Mouse (Mus musculus): ENCODE measurements at regions not wholly inside any gene's neighbourhood (a gene's known extent, or its start where the extent isn't known, plus 50 kb on each side); places are given as distances from the start of the nearest gene placed in this dataset.
"Not testable (repeated sequence)": the region's sequence is repeated elsewhere in the genome, so short reads cannot be mapped to it uniquely, and the experiment has no call there.

DNA sequence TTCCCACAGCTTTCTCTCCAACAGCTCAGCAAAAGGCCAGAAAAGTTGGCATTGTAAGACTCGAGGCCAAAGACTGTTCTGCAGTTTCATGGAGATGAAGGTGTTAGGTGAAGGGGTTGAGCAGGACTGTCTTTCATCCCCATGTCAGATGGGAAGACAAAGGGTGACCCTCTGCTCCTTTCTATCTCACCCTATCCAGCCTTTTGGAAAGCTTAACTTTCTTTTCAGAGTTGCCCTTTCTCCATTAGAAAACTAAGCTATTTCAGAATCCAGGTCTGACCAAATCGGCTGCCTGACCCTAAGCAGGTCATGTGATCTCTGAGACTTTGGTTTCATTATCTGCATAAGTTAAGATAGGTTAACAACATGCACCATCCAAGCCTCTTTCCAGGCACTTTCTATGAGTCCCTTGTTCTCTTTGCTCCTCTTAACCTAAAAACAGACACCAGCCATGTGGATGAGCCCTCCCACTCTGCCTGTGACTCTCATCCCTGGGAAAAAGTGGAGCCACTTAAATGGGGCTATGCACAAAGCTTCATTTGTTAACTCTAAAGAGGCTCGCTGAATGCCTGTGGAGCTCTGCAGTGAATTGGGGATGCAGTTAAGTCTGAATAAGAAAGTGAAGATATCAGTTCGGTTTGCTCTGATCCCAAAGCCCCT lies 450.9 kb downstream of the Tns1 start:
- no peak for DNase-seq
- intact Hi-C loops (cut with DNase I), result no loop called here

DNA sequence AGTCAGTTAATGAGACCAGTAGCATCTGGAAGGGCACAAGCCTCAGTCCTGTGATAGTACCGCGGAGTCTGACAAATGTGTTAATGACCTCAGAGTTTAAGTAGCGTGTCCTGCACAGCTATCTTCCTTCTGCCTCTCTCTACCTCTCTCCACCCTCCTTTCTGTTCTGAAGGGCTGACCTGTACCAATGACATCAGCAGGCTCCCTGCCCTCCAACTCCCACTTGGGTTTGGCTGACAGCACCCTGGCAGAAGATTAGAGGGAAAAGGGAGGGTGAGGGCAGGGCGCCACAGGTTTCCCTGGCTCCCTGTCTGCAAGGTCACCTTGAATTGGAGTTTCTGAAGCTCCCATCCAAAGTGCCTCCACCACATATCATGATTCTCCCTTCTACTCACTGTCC lies 452.0 kb downstream of the Tns1 start:
- intact Hi-C loops (cut with DNase I), result no loop called here

DNA sequence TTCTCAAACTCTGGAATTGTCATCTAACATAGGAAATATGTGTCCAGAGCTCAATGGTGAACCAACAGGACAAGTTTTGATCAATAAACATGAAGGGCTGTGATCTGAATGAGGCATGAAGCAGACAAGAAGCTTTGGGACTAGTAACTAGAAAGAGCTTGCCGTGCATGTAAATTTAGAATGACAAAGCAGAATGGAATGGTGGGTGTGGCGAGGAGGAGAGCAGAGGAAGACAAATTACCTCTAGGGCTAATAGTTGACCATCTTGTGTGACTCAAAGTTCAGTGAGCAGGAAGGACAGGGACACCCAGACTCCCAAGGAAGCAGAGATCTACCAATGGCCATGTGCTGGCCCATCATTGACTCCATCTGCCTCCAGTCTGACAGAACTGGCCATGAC lies 455.6 kb downstream of the Tns1 start:
- intact Hi-C loops (cut with DNase I), result no loop called here
- DNase-seq, result no peak

More for the DNA sequence above, 452.0 kb downstream of the Tns1 start:
- peak; percentile 62 to 80 for DNase-seq

DNA sequence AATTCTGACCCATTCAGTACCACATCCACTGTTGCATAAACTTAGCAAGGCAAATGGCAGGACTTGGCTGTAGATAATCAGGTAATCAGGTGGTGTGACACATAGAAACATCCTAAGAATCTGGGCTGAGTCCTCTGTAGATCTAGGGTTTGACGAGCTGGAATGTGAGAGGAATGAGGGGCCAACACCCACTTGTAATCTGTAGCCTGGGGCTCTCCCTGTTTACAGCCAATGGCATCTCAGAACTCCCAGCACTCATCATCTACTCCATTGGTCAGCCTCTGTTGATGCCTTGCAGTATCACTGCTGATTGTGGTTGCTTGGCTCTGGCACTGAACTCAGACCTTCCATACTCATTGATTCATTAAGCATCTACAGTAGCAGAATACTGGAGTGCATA lies 460.7 kb downstream of the Tns1 start:
- intact Hi-C loops (cut with DNase I), result no loop called here
- no peak for DNase-seq

DNA sequence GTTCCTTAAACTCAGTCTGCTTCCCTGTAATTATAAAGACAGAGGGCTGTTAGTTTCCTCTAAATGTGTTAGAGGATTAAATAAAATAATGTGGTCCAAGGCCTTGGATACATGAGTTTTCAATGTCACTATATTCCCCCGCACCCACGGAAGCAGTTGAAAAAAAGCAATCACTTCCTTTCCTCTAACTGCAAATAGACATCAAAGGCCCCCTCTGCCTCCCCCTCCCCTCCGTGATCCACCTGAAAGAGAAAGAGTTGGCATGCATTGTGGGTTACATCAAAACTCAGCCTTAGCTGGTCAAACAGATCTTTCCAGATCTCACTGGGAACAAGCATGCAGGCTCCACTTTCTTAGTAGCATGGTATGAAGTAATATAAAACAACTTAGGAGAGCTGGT lies 479.2 kb downstream of the Tns1 start:
- DNase-seq, result peak in 1 of 2 experiments; percentile 5
- intact Hi-C loops (cut with DNase I), result no loop called here

DNA sequence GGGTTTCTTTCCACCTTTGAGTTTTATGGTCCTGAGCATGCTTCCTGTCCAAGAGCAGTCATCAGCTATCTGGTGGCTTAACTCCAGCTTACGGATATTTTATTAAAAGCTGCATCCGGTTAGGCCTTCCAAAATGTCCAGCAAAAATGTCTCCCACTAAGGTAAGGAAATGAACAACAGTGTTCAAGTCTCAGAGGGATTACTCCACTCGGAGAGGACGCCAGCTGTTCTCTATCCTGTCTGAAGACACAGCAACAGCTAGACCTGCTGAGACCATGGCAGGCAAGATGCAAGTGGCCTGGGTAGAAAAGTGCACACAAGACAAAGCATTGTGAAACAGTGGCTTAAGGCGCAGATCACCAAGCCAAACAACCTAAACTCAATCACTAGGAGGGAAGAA lies 479.9 kb downstream of the Tns1 start:
- intact Hi-C loops (cut with DNase I), result no loop called here
- peak; percentile 40 to 45 for DNase-seq

DNA sequence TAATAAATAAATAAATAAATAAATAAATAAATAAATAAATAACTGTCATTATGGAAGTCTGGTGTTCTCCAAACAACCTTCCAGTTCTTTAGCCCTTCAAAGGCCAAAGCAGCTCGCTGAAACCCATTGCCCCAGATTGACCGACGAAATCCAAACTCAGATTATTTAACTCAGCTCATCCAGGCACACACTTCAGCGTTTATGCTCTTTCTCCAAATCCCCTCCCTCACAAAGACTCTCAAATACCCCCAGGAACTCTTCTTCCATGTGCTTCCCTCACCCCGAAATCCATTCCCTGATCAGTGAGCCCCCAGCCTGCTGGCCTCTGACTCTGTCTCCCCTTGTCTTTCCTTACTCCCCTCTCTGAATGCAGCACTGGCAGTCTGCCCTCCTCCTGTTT lies 480.8 kb downstream of the Tns1 start:
- no peak for DNase-seq
- intact Hi-C loops (cut with DNase I), result no loop called here

DNA sequence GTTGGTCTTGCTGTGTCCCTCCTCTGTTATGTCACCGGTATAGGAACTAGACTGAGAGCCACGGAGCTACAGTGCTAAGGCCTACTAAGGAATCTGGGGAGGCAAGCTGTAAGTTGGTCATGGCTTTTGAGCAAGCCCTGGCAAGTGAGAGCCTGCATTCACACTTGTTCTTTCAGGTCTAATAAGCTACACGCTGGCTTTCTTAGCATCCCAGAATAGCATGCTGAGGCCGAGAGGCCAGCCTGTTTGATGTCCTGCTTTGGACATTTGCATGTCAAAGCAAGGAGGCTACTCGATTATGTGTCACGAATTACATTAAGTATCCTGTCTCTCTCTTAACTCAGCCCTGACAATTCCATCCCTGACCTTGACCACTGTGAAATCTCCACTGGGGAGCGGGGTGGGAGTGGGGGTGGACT lies 481.5 kb downstream of the Tns1 start:
- intact Hi-C loops (cut with DNase I), result no loop called here

DNA sequence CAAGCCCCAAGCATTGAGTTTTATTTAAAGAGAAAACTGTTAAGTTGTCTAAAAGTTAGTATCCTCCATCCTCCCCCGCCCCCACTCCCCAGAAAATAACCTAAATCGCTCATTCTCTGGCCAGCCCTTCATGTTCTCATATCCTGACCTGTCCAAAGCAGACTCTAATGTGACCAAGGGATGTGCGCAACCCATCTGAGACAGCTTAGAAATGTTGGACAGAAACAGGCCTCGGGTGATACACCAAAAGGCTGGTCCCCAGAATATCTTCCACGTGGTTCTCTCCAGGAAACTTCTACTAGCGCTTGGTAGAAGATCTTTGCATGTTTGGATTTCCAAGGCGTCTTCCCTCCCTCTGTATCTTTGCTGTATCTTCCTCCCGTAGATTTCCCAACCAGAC lies 482.8 kb downstream of the Tns1 start:
- intact Hi-C loops (cut with DNase I), result no loop called here
- no peak for DNase-seq

More for the DNA sequence above, 481.5 kb downstream of the Tns1 start:
- no peak for DNase-seq

DNA sequence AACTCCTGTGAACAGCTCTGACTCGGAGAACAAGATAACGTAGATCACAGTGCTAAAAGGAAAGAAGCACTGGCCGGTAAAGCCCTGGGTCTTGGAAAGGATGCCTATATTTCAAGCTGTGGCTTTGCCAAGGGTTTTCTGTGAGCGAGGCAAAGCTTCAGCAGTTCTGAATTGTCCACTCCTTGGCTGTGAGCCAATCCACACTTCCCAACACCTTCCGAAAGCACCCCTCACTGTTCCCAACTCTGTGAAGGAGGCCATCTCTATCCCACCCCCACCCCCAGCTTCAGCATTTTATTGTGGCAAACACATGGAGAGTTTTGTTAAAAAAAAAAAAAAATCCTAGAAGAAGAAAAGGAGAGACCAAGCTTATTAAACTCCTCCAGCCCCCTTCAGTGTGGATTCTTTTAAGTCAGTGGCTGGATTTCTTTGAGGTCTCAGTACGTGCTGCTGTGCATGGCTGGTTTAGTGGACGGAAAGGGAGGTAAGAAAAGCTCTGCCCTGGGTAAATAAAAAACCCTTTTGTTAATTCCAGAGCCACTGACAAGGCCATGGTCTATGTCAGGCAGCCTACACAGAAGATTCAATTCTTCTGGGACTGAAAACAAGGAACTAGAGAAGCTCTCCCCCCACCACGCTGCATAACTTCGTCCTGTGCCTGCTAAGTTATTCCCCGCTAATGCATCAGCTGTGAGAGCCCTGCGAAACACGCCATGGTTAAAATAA lies 483.4 kb downstream of the Tns1 start:
- intact Hi-C loops (cut with DNase I), result no loop called here
- DNase-seq, result no peak

DNA sequence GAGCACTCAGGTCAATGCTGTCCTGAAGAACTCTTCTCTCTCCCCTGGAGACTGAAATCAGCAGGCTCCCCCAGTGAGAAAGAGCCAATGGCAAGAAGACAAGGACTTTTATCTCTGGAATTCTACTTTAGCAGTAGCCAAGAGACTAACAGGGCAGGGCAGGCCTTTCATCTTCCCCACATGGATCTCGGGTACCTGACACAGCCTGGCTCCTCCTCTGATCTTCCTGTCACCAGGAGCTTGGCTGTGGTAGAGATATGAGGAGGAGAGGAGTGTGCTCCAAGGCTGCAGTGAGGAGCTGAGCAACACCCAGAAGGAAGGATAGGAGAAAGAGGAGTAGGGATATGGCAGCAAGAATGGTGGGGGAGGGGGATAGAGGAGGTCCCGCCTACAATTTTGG lies 488.5 kb downstream of the Tns1 start:
- intact Hi-C loops (cut with DNase I), result no loop called here
- DNase-seq, result no peak

DNA sequence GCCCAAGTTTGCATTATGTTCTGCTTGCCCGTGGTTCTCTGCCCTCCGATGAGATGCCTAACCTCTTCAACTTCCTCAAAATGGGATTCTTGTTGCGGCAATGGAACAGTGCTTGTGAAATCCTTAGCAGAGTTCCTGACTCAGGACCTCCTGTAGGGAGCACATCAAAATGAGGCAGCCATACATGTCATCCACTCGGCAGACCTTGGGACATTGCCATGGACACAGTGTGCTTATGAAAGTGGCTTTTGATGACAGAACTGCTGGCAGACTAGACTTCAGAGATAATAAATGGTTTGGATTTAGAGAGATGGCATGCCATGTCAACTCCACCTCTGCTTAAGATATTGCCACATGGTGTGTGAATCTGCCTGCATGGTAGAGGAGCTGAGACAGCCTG lies 489.4 kb downstream of the Tns1 start:
- DNase-seq, result peak in 1 of 2 experiments; percentile 4
- intact Hi-C loops (cut with DNase I), result no loop called here

DNA sequence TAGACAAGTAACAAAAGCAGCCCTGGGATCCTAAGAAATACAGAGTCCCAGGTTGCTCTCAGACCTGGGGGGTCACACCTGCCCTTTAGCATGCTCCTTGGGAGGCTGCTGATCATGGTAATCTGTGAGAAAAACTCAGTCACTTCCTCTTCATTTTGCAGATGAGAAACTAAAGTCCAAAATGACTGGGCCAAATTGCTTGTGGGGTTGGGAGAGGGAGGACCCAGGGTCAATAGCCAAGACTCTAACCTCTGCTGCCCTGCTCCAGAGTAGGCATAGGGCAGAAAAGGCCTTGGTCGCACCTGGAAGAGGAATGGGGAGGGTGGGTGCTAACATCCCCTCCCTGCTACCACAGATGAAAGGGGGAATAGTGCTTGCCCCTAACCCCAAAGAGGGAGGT lies 491.2 kb downstream of the Tns1 start:
- intact Hi-C loops (cut with DNase I), result no loop called here

DNA sequence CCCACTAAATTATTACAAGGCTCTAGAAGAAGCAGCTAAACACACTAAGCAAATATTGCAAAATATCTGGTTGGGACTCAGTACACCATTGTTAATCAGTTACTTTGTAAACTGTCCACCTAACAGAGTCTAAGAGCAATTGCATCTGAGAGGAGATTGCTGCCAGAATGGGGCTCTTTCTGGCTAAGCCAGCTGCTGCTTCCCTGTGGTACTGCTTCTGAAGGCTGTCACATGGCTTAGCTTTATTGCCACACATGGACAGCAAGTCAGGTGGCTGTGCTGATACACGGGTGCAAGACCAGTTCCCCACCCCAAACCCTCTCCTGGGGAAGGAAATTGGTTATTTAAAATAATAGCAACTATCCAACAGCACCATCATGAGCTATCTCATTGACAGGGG lies 493.9 kb downstream of the Tns1 start:
- intact Hi-C loops (cut with DNase I), result no loop called here
- no peak for DNase-seq

More for the DNA sequence above, 491.2 kb downstream of the Tns1 start:
- DNase-seq, result no peak

DNA sequence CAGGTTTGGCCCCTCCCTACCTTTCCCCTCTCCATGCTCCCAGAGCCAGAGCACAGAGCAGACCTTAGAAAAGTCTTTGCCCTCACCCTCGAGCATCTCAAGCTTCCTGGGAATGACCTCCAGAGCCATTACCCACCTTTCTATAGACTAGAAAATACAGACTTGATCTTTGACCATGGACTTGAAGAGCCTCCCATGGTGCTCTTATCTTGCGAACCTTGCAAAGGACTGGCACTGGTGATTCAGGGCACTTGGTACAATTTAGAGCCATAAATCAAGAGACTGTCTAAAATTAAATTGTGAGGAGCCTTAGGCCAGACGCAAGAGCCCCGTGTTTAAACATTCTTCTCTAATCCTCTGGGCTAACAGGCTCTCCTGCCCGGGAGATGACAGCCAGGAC lies 498.9 kb downstream of the Tns1 start:
- intact Hi-C loops (cut with DNase I), result loop anchor here (5.0 kb wide), 1 partner anchor 893 kb away; no protein-coding TSS in a partner anchor
- no peak for DNase-seq

DNA sequence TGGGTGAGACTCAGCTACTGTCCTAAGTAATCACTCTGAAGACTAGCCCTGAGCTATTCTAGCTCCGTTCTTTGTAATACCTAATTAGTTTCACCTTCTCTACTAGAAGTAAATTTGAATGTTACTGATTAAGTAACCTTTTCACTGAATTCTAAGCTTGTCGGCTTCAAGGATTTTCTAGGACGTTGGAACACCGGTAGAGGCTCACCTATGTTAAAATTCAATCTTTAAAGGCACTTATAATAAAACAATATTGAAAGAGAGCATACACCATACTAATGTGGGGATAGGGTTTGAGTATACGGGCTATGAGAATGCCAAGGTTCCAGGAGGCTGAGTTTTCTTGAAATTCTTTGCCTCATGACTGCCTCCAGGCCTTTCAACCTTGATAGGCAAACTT lies 503.1 kb downstream of the Tns1 start:
- intact Hi-C loops (cut with DNase I), result loop anchor here (2.0 kb wide), 1 partner anchor 206 kb away; no protein-coding TSS in a partner anchor
- DNase-seq, result not testable (repeated sequence)

DNA sequence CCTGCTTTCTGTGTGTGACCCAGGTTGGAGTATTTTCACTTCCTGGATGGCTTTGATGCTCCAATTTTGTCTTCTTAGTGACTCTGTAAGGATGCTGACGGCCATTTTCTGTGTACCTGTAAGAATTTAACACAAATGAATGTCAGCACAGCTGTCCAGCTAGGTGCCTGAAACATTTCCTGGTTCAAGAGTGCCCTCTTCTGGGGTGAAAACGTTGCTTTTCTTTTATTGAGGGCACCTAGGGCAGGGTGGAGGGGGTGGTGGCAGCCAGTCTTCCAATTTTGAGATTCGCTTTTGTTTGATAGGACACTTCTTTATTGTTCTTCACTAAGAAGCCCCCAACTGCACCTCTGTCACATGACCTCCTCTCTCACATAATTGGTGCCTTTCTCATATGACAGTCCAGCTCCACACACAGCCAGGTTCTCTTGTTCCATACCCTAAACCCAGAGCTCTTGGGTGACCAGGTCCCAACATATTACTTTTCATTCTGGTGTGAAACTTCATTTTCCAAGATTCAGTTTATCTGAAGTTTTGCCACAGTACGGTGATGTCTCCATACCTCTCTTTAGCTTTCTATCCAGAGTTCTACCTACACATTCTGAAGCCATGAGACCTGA lies 505.6 kb downstream of the Tns1 start:
- intact Hi-C loops (cut with DNase I), result loop anchor here (2.0 to 5.0 kb wide), 4 partner anchors 119 to 754 kb away; no protein-coding TSS in a partner anchor
- peak; percentile 38 to 65 for DNase-seq

DNA sequence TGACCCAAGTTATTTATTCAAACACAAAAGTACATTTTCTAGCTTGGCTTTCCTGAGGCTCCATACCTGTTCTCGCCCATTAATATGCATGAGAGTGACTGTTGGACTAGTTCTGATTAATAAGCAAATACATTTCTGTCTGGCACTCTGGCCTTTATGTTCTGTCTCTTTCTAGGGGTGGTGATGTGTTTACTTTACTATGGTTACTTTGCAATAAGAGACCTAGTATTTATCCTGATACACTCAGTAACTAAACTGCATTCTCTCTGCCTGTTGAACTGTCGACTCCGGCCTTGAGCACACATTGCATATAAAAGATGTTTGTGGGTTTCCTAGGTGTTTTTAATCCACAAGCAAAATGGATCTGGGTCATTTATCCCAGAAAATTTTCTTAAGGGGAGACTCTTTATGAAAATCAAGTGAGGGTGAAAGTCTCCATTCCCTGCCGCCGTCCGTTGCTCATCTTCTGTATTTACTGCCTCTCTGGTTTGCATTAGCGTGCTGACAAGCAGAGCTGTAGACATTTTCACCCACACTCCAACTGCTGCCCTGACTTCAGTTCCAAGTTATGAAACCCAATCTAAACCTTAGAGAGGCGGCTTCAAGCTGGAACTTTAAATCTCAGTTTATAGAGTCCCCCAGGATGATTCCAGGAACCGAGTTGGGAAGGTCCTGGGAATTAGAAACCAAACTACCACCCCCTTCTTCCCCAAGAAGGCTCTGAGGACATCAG lies 530.4 kb downstream of the Tns1 start:
- no peak for DNase-seq
- intact Hi-C loops (cut with DNase I), result no loop called here

DNA sequence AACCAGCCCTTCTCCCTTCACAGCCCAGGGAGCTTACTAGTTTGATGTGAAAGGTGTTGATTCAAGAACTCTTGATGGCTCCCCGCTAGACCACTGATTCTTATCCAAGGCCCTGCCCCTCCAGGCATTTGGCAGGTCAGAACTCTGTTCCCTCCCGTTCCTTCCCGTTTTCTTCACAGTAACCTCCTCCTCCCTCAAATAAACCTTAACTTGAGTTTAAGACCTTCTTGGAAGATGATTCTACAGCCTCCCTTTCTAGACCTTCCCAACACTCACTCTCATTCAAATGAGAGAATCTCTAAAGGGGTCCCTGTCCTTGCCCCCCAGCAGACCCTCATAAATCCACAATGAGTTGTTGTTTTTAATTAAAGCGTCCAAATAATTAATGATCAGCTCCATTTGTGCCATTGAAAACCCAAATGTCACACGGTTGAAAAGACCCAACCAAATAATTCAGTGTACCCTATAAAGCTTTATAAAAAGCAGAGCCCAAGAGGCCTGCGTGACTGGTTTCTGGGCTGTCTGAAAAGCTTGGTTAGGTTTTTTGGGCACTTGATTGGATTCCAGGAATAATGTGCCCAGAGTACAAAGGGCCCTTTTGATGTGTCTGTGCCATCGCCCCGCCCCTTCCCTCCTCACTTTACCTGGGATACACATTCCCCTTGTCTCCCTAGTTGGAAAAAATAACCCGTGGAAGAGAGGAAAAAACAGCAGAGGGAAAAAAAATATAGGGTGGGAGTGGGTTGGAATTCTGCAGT lies 532.7 kb downstream of the Tns1 start:
- intact Hi-C loops (cut with DNase I), result no loop called here
- DNase-seq, result no peak

DNA sequence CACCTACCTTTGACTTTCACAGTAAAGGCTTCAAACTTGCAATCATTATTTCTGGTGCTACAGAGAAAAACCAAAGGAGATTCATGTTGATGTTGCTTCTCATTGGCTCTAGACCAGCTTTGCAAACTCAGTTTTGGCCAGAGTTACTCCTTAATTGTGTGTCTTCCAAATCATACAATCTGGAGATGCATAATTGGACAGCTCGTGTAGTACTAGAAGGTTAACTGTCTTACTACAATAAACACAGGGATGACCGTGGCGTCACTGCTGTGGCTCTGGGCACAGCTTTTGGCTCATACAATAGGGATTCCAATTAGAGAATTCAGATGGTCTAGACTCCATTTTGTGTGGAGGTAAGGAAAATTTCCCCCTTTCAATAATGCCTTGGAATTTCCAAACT lies 544.6 kb downstream of the Tns1 start:
- intact Hi-C loops (cut with DNase I), result no loop called here
- no peak for DNase-seq

Data from heart, postnatal 14 days (tissue).